19 mouse cellular contexts compared by ENCODE assay signal in the genomic region with DNA sequence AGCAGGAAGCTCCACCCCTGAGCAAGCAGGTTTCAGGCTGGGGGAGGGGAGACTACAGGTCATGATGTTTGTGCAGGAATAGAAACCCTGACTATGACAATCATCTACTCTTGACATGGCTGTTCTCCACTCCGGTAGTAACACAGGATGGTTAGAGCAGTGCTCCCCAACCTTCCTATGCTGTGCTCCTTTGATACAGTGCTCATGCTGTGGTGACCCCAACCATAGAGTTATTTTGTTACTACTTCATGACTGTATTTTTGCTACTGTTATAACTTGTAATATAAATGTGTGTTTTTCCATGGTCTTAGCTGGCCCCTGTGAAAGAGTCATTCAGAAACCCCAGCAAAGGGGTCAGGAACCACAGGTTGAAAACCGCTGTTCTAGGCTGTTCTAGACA. TPM values are rescaled to one million over a fixed set of nuclear protein-coding genes. Genes with fewer than 3 reads are reported as not detected.
DNase-seq lines count a peak whose midpoint lies in the region; ATAC-seq lines count a peak whose summit lies in the region.
"Had no signal": no experiment of that assay in that cellular context is flagged by ENCODE, and none has a peak within 500 bp of the region (broad histone marks: within the 10 kb centered on the region; RNA-seq: fewer than 3 reads in every experiment).

No protein-coding gene starts in this region.

- intact Hi-C loops in heart, postnatal 10 days (cut with DNase I): no loop called here

- DNase-seq in heart, adult 11 months: peak; percentile 53
- no peak for DNase-seq in heart, postnatal 10 days
- DNase-seq in R1 (ENCODE audit: low read depth, low spot score): peak; percentile 30
- no peak for DNase-seq in cerebellum, adult 11-12 months
- DNase-seq: adrenal gland, adult 8-10 months; adrenal gland, postnatal 14 days; adrenal gland, postnatal 36 days; B cell, adult 2 months; cerebellum, adult 18-20 months; cerebellum, adult 8-10 months; cerebellum, adult 9-11 months; cerebellum, postnatal 14 days; cerebellum, postnatal 36 days; embryo, embryonic 11 days had no signal

- ATAC-seq in activated CD4-positive, CD25-positive, alpha-beta regulatory T cell, adult 4 months: no peak
- ATAC-seq: forebrain, embryonic 14.5 days; forebrain, embryonic 16.5 days; Patski had no signal

RNA-seq across cellular contexts. Expression of a gene that starts 46.5 kb away (rescaled TPM):
- 10 to 100 TPM; 20.7 to 30.5 TPM for total RNA-seq in heart, postnatal 10 days (2021)
- polyA plus RNA-seq in activated CD4-positive, CD25-positive, alpha-beta regulatory T cell, adult 4 months (2017; shearing (Covaris generic)): 10 to 100 TPM; 66.2 to 77.1 TPM
- polyA plus RNA-seq: erythroblast, embryonic 14.5 days had no signal

Comparison
In these comparisons a context has a peak if more than half of its experiments do, and no peak if none do; other contexts are left out.
1. DNase-seq: peak in heart, adult 11 months (single experiment) and R1 (single experiment); none in heart, postnatal 10 days (0 of 2) and cerebellum, adult 11-12 months (single experiment).